Mouse (Mus musculus) heart, embryonic 11.5 days (tissue): ENCODE data around the gene Papss1. TPM values are rescaled to one million over a fixed set of nuclear protein-coding genes. Genes with fewer than 3 reads are reported as not detected.

Experiments used
- polyA plus RNA-seq: library from polyadenylated mRNA; unstranded; fragments of >200 nt; fragmentation: Nextera tagmentation; extraction: Ambion mirVana; gene quantifications from 2 replicates; pipeline ENCODE4 v1.2.1, GENCODE M21; 2014

Gene Papss1
- polyA plus RNA-seq, 1 experiment from 2014 or later: 43.8 TPM

Other genes with a start within 250 kb of the Papss1 start
- 1.1 and 1.3 TPM in 2 replicates for gene Sgms2, start 73.4 kb upstream of the Papss1 start, polyA plus RNA-seq